Mouse (Mus musculus) stomach, embryonic 16.5 days (tissue): ENCODE results near the gene Sept11. TPM values are rescaled to one million over a fixed set of nuclear protein-coding genes. Genes with fewer than 3 reads are reported as not detected.

Experiments
- ATAC-seq: fragments of 200-750 bp; cut with Nextera tagmentation; 2 replicates; pipeline ENCODE4 v1.8.0; 2017; ENCODE audit warnings: moderate number of reproducible peaks, moderate TSS enrichment; ENCODE audit not compliant: insufficient read depth, low FRiP score
- H3K27ac ChIP-seq: fragments of 300-500 bp; sonication (generic); 2 replicates; pipeline ENCODE4 v1.5.1; 2014; ENCODE audit warnings: low read length
- H3K27me3 ChIP-seq: fragments of 300-500 bp; sonication (generic); 2 replicates; pipeline ENCODE4 v1.6.1; 2014; ENCODE audit warnings: low read length, control low read depth, mixed read lengths; ENCODE audit not compliant: control insufficient read depth, insufficient read depth
- H3K36me3 ChIP-seq: fragments of 300-500 bp; sonication (generic); 2 replicates; pipeline ENCODE4 v1.6.1; 2014; ENCODE audit warnings: low read length; ENCODE audit not compliant: control insufficient read depth, insufficient read depth
- H3K4me1 ChIP-seq: fragments of 300-500 bp; sonication (generic); 2 replicates; pipeline ENCODE4 v1.6.1; 2014; ENCODE audit warnings: low read length, control low read depth, mixed read lengths; ENCODE audit not compliant: control insufficient read depth, insufficient read depth
- H3K4me2 ChIP-seq: fragments of 300-500 bp; sonication (generic); 2 replicates; pipeline ENCODE4 v1.6.1; 2014; ENCODE audit warnings: low read depth, low read length, mixed read lengths
- H3K4me3 ChIP-seq: fragments of 300-500 bp; sonication (generic); replicated peaks from 2 replicates; pipeline ENCODE4 v1.5.1; 2014; ENCODE audit warnings: mild to moderate bottlenecking, low read length
- H3K9ac ChIP-seq: fragments of 300-500 bp; sonication (generic); 2 replicates; pipeline ENCODE4 v1.6.1; 2014; ENCODE audit warnings: low read length
- H3K9me3 ChIP-seq: fragments of 300-500 bp; sonication (generic); replicated peaks from 2 replicates; pipeline ENCODE4 v1.6.1; 2016; ENCODE audit warnings: low read length, control low read depth; ENCODE audit not compliant: control insufficient read depth
- WGBS: fragments of 180-500 bp; shearing (Covaris S2); extraction: QIAGEN DNeasy Blood & Tissue Kit; methylation state at CpG from one replicate; pipeline ENCODE4 v1.1.7; 2014; 5-methylcytosine and 5-hydroxymethylcytosine counted together
- polyA plus RNA-seq: library from polyadenylated mRNA; unstranded; fragments of >200 nt; fragmentation: Nextera tagmentation; extraction: Ambion mirVana; gene quantifications from 2 replicates; pipeline ENCODE4 v1.2.1, GENCODE M21; 2015

Sept11 gene
- polyA plus RNA-seq, 1 experiment from 2014 or later: 146 TPM

DNA sequence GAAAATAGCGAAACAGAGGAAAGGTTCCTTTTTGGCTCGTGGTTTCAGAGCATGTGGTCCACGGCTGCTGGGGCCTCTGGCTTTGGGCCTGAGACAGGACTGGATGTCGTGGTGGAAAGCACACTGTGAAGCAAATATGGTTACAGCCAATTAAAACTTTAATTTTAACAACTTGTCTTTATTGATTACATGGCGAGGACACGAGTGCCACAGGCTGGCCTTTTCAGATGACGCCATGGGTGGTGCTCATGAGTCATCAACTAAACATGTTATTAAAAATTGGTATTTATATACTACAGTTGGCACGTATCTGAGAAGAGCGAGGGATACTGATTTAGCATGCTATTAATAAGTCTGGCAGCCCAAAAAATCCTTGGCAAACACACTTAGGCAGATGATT, 41.3 kb upstream of the Sept11 start:
- no peak overlapping the region for H3K4me2 ChIP-seq
- 71% methylated on average over 9 of the region's 9 CpGs for WGBS

DNA sequence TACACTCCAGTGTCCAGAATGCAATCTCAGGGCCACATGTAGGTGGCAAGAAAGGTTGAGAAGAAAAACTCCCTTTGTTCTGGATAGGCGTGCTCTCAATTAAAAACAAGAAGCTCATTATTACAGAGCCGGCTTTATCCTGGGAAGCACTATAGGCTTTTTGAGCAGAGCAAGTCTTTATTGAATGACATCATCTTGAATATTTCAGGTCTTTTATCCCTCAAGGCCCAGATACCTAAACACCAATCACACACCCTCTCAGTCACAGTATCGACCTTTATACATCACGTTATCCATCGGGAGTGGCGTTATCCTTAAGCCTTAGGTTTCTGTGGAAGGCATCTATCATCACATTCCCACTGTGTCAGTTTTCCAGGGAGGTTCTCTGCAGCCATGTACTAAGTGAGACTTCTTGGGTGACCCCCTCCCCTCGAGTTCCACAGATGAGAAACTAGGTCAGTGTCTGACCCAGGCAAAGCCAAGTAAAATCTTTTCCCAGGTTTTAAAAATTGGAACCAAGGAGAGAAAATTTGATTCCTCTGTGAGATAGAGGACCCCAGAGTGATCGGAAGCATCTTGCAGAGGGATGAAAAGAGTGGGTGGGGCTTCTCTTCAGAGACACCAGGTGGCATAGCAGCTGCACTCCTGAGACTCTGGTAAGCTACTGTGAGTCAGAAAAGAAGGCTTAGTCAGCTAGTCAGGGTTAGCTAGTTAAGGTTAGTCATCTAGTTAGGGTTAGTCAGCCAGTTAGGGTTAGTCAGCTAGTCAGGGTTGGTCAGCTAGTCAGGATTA, 39.4 kb upstream of the Sept11 start:
- no peaks in the 10 kb centered on the region; the same call in 1 of the 2 replicates for H3K27me3 ChIP-seq
- no peaks in the 10 kb centered on the region for H3K4me1 ChIP-seq
- no peaks in the 10 kb centered on the region for H3K36me3 ChIP-seq
- H3K9ac ChIP-seq: no peak overlapping the region
- H3K4me3 ChIP-seq: no peak overlapping the region
- no peak for ATAC-seq
- no peak overlapping the region for H3K4me2 ChIP-seq
- H3K27ac ChIP-seq: no peak overlapping the region
- no peaks in the 10 kb centered on the region for H3K9me3 ChIP-seq
- WGBS: 46% methylated on average over 8 of the region's 8 CpGs

More for the DNA sequence above, 41.3 kb upstream of the Sept11 start:
- H3K27ac ChIP-seq: no peak overlapping the region
- H3K9ac ChIP-seq: no peak overlapping the region
- no peaks in the 10 kb centered on the region for H3K4me1 ChIP-seq
- H3K9me3 ChIP-seq: no peaks in the 10 kb centered on the region
- no peak overlapping the region for H3K4me3 ChIP-seq
- no peaks in the 10 kb centered on the region for H3K36me3 ChIP-seq
- no peak for ATAC-seq
- peaks cover 4% of the 10 kb centered on the region; the same call in 1 of the 2 replicates for H3K27me3 ChIP-seq

DNA sequence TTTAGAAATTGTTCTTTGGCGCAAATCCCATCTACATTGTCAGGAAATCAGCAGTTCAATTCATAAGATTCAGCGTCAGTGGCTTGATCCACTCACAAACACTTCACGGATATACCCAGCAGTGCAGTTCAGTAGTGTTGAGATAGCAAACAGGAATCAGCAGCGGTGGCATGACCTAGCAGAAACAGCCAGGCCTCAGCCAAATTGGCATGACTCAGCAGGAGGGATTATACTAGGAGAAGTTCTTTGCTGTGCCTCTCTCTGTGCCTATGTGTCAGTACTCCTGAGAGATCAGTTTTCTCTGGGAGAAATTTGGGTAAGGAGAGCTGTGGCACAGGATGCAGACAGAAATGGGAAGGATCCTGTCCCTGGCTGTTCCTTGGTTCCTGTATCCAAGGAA, 32.4 kb upstream of the Sept11 start:
- no peaks in the 10 kb centered on the region for H3K4me1 ChIP-seq
- no peaks in the 10 kb centered on the region for H3K27me3 ChIP-seq
- no peak overlapping the region for H3K27ac ChIP-seq
- ATAC-seq: no peak
- H3K9ac ChIP-seq: no peak overlapping the region
- no peaks in the 10 kb centered on the region for H3K36me3 ChIP-seq
- 76% methylated on average over 4 of the region's 4 CpGs for WGBS
- no peaks in the 10 kb centered on the region for H3K9me3 ChIP-seq
- H3K4me2 ChIP-seq: no peak overlapping the region
- no peak overlapping the region for H3K4me3 ChIP-seq

DNA sequence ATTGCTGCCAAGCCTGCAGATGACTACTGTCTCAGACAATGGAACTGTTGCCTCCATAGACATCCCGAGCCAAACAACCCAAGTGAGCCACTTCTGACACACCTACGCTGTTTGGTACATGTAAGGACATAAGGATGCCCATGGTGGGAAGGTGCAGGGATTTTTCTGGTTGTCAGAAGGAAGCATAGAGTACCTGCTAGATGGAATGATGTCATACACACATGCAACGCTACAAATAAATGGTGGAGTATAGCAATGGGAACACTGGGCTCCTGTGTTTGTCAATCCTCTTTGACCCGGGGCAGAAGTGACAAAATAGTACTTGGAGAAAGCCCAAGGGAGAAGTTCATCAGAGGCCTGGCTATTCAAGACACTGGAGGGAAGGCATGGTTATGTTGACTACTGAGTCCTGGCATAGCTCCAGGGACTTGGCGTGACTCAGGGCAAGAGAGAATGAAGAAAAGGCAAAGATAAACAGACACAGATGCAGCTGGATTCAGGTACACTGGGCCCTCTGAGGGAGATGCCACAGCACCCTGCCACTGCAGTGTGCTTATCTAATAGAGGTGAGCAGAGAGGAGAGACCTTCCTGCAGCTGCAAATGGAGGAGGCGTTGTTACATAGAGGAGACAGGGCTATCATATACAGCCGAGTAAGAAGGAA, 15.4 kb upstream of the Sept11 start:
- no peaks in the 10 kb centered on the region for H3K27me3 ChIP-seq
- ATAC-seq: no peak
- H3K27ac ChIP-seq: no peak overlapping the region
- H3K4me2 ChIP-seq: no peak overlapping the region
- H3K9ac ChIP-seq: no peak overlapping the region
- 69% methylated on average over 7 of the region's 7 CpGs for WGBS
- H3K9me3 ChIP-seq: no peaks in the 10 kb centered on the region
- no peak overlapping the region for H3K4me3 ChIP-seq
- no peaks in the 10 kb centered on the region for H3K36me3 ChIP-seq
- H3K4me1 ChIP-seq: no peaks in the 10 kb centered on the region

DNA sequence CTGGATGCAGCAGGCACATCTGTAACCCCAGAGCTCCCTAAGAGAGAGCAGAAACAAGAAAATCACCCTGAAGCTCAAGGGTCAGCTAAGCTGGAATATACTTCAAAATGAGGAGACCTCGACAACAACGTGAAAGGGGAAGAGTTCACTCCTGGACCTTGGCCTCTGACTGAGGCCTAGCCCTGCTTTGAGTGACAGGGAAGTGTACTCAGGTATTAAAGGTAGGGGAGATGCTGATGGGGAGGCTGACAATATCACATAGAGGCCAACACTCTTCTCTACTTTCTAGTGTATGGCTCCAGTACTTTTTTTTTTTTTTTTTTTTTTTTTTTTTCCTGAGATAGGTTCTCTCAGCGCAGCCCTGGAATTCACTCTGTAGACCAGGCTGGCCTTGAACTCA, 13.6 kb upstream of the Sept11 start:
- ATAC-seq: no peak
- 77% methylated on average over 3 of the region's 3 CpGs for WGBS
- no peaks in the 10 kb centered on the region for H3K36me3 ChIP-seq
- H3K4me1 ChIP-seq: no peaks in the 10 kb centered on the region
- no peak overlapping the region for H3K27ac ChIP-seq
- H3K9me3 ChIP-seq: no peaks in the 10 kb centered on the region
- no peaks in the 10 kb centered on the region for H3K27me3 ChIP-seq
- H3K4me3 ChIP-seq: no peak overlapping the region
- H3K4me2 ChIP-seq: no peak overlapping the region
- no peak overlapping the region for H3K9ac ChIP-seq

DNA sequence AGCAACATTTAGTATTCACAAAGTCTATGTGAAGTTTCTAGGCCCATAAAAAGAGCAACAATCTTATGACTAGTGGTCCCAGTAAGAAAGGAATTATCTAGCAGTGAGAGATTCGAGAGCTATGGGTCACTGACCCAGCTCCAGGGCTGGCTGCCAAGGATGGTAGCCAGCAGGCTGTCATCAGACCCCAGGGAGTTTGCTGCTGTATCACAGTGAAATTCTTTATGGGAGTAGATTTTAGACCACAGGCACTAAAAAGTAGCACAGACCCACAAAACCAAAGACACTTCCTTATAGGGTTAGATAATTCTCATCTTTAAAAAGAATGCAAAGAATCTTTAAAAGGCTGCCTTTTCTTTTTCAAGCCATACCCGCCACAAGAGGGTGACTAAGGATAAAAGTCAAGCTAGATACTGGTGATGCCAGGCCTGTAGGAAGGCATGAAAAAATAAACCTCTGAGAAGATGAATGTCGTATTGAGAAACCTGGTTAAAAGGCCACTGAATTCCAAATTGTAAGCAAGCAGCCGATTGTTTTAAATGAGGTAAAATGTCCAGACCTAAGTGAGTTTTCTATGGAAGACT, 8.1 kb upstream of the Sept11 start:
- no peak for ATAC-seq
- Histone ChIP-seq H3K4me1 (no peaks in the 10 kb centered on the region), H3K4me3 (no peak overlapping the region), H3K27me3 (no peaks in the 10 kb centered on the region), H3K9me3 (no peaks in the 10 kb centered on the region), H3K4me2 (no peak overlapping the region), H3K9ac (no peak overlapping the region), H3K27ac (no peak overlapping the region), H3K36me3 (no peaks in the 10 kb centered on the region)
- WGBS: 52% methylated on average over 4 of the region's 4 CpGs

DNA sequence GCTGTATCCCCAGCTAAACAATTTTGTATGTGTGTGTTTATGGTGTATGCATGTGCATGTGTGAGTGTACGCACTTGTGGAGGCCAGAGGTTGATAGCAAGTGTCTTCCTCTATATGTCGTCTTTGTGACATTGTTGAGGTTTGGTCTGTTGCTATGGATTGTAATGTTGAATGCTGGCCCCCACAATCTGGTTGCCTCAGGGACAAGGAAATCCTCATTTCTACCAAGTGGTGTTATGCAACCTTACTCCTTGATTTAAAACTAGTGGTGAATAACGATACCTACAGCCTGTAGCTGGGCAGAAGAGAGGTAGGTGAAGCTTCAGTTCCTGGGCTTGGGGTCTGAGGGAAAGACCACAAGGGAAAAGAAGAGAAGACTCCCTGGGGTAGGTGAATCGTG, 7.3 kb upstream of the Sept11 start:
- 85% methylated on average over 4 of the region's 4 CpGs for WGBS
- no peaks in the 10 kb centered on the region for H3K4me1 ChIP-seq
- H3K4me3 ChIP-seq: no peak overlapping the region
- no peak overlapping the region for H3K9ac ChIP-seq
- ATAC-seq: no peak
- H3K4me2 ChIP-seq: no peak overlapping the region
- no peaks in the 10 kb centered on the region for H3K9me3 ChIP-seq
- no peaks in the 10 kb centered on the region for H3K27me3 ChIP-seq
- no peak overlapping the region for H3K27ac ChIP-seq
- H3K36me3 ChIP-seq: no peaks in the 10 kb centered on the region

DNA sequence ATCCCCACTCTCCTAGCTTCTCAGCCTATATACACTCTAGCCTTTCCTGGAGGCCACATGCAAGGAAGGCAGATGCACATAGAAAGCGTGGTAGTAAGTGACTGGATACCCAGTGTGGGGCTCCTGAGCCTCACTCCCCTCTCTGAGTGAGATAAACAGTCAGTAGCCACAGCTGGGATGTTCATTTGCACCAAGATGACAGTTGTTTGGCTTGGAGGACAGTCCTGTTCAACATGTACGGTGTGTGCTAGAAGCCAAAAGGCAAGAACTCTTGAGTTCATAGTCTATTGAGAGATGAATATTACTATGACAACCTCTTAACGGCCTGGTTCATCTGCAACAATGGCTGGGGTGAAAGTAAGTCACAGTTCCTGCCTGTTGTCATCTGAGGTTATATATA, 2.0 kb upstream of the Sept11 start:
- Histone ChIP-seq H3K27me3 (no peaks in the 10 kb centered on the region), H3K4me1 (peaks cover 26% of the 10 kb centered on the region), H3K27ac (no peak overlapping the region), H3K9me3 (no peaks in the 10 kb centered on the region), H3K36me3 (no peaks in the 10 kb centered on the region), H3K9ac (no peak overlapping the region), H3K4me2 (peak overlapping the region; percentile 96), H3K4me3 (no peak overlapping the region; the same call in 1 of the 2 replicates)
- ATAC-seq: no peak
- WGBS: 45% methylated on average over 3 of the region's 3 CpGs

DNA sequence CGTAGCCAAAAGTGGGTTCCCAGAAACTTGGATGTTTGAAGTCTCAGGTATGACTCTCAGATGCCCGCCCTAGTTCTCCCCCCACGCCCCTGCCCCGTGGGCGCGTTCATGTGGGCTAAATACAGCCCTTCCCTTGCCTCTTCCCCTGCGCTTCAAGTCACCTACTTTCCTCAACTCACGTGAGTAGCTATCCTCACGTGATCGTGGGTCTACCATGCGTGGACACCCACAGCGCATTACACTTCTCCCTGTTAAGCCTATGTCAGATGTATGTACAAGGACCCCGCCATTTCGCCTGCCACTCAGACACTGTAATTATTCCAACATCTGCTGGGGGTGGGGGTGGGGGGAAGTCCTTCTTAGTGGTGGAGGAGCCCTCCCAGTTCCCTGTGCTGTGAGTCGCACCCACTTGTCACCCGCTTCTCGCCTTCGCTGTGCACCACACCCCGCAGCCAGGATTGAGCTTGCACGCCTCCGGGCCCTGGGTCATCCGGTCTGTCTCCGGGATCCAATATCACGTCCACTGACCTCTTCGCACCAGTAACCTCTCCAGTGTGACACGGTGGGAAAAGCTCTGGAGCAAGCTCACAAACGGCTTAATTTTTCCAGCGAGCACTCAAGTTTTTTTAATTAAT, 973 bp upstream of the Sept11 start:
- Histone ChIP-seq H3K36me3 (no peaks in the 10 kb centered on the region), H3K4me1 (peaks cover 36% of the 10 kb centered on the region), H3K4me3 (peak overlapping the region; percentile 85), H3K4me2 (peak overlapping the region; percentile 96), H3K9ac (peak overlapping the region; percentile 94), H3K27me3 (no peaks in the 10 kb centered on the region), H3K27ac (peak overlapping the region; percentile 94), H3K9me3 (no peaks in the 10 kb centered on the region)
- ATAC-seq: peak; percentile 21
- WGBS: 4% methylated on average over 28 of the region's 28 CpGs
